Mouse (Mus musculus) liver, postnatal 0 days (tissue): ENCODE data around the gene Peli3.
"Not testable (repeated sequence)": the region's sequence is repeated elsewhere in the genome, so short reads cannot be mapped to it uniquely, and the experiment has no call there.

ENCODE experiments used
- CTCF ChIP-seq: sonication (generic); IDR thresholded peaks from 2 replicates; pipeline ENCODE4 v1.5.1; 2016; ENCODE audit warnings: antibody characterized with exemption, low read depth
- EP300 ChIP-seq: IDR thresholded peaks from 2 replicates; pipeline ENCODE4 v1.6.1; 2016; ENCODE audit warnings: antibody characterized with exemption, low read depth, mild to moderate bottlenecking

- TF ChIP-seq CTCF, EP300: not testable (repeated sequence)
Observed at GRCm38 (mm10) chr19:4948641-4949040, 5.7 kb upstream of the Peli3 start.
